Mouse (Mus musculus): ENCODE results near the gene Lats2. TPM values are rescaled to one million over a fixed set of nuclear protein-coding genes. Genes with fewer than 3 reads are reported as not detected.

The Lats2 gene
- polyA plus RNA-seq, 1 experiment from 2014 or later = 7.9 TPM

DNA sequence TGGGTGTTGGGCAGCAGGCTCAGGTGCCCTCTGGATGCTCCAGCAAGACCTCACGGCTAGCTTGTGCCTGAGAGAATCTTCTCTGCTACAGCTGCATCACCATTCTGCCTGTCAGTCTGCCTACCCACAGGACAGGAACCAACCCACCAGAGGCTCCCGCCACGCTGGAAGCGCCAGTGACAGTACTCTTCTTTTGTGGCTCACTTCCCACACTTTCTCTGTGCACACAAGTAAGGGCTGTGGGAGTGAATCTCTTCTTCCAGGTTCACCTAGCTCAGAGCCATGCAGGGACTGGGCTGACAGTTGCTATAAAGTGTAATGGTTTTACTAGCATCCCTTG lies 51.5 kb downstream of the Lats2 start:
- no peak overlapping the region for H3K4me3 ChIP-seq (replicated peaks; ENCODE audit: low read length)
- no peak overlapping the region for H3K9ac ChIP-seq (replicated peaks; ENCODE audit: low read depth, low read length)
- peaks cover 23% of the 10 kb centered on the region for H3K4me1 ChIP-seq (replicated peaks; ENCODE audit: control insufficient read depth, insufficient read depth, low read length)
- peak; percentile 16; the same call in 1 of the 2 replicates for ATAC-seq
- H3K9me3 ChIP-seq (ENCODE audit: control insufficient read depth, low read length) = no peaks in the 10 kb centered on the region
- 62% methylated on average over 4 of the region's 4 CpGs for WGBS
- no peaks in the 10 kb centered on the region for H3K36me3 ChIP-seq (ENCODE audit: control insufficient read depth, insufficient read depth)
- no peak overlapping the region for H3K4me2 ChIP-seq (ENCODE audit: low read length)
- H3K27ac ChIP-seq (ENCODE audit: low read length) = no peak overlapping the region
- no peaks in the 10 kb centered on the region for H3K27me3 ChIP-seq (replicated peaks; ENCODE audit: control insufficient read depth, insufficient read depth, low read length)

DNA sequence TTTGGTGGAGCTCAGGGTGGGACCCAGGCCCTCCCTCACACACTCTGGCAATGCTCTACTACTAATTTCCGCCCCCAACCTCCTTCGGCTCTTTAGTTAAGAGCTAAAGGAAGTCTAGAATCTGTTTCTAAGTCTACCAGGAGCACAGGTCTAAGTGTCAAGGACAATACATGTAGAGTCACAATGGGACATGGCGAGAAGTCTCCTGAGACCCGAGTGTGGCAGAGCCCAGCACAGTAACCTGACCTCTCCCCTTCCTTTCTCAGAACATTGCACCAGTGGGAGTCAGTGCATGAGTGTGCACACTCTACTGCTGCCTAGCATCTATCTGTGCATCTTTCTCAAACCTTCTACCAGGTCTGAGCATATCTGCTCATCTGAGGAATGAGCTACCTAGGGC lies 52.4 kb downstream of the Lats2 start:
- WGBS = 92% methylated on average over 4 of the region's 4 CpGs

GRCm38 (mm10) chr14:57705075-57705474 lies 53.1 kb downstream of the Lats2 start:
- ATAC-seq = no peak
- peaks cover 25% of the 10 kb centered on the region for H3K4me1 ChIP-seq (replicated peaks; ENCODE audit: control insufficient read depth, insufficient read depth, low read length)
- H3K4me2 ChIP-seq (ENCODE audit: low read length) = no peak overlapping the region
- no peaks in the 10 kb centered on the region for H3K36me3 ChIP-seq (ENCODE audit: control insufficient read depth, insufficient read depth)
- no peaks in the 10 kb centered on the region for H3K27me3 ChIP-seq (replicated peaks; ENCODE audit: control insufficient read depth, insufficient read depth, low read length)
- H3K27ac ChIP-seq (ENCODE audit: low read length) = no peak overlapping the region
- H3K9ac ChIP-seq (replicated peaks; ENCODE audit: low read depth, low read length) = no peak overlapping the region
- H3K4me3 ChIP-seq (replicated peaks; ENCODE audit: low read length) = no peak overlapping the region
- 87% methylated on average over 4 of the region's 4 CpGs for WGBS
- no peaks in the 10 kb centered on the region for H3K9me3 ChIP-seq (ENCODE audit: control insufficient read depth, low read length)

More for the DNA sequence above, 52.4 kb downstream of the Lats2 start:
- H3K4me1 ChIP-seq (replicated peaks; ENCODE audit: control insufficient read depth, insufficient read depth, low read length) = peaks cover 25% of the 10 kb centered on the region
- no peak overlapping the region for H3K27ac ChIP-seq (ENCODE audit: low read length)
- H3K36me3 ChIP-seq (ENCODE audit: control insufficient read depth, insufficient read depth) = no peaks in the 10 kb centered on the region
- ATAC-seq = no peak
- no peaks in the 10 kb centered on the region for H3K9me3 ChIP-seq (ENCODE audit: control insufficient read depth, low read length)
- H3K4me2 ChIP-seq (ENCODE audit: low read length) = no peak overlapping the region
- no peak overlapping the region for H3K9ac ChIP-seq (replicated peaks; ENCODE audit: low read depth, low read length)
- no peaks in the 10 kb centered on the region for H3K27me3 ChIP-seq (replicated peaks; ENCODE audit: control insufficient read depth, insufficient read depth, low read length)
- no peak overlapping the region for H3K4me3 ChIP-seq (replicated peaks; ENCODE audit: low read length)

GRCm38 (mm10) chr14:57701915-57702477 lies 56.2 kb downstream of the Lats2 start:
- Histone ChIP-seq H3K9me3 (ENCODE audit: control insufficient read depth, low read length) (no peaks in the 10 kb centered on the region), H3K36me3 (ENCODE audit: control insufficient read depth, insufficient read depth) (no peaks in the 10 kb centered on the region; the same call in 1 of the 2 replicates), H3K4me1 (replicated peaks; ENCODE audit: control insufficient read depth, insufficient read depth, low read length) (peaks cover 8% of the 10 kb centered on the region), H3K4me2 (ENCODE audit: low read length) (no peak overlapping the region), H3K9ac (replicated peaks; ENCODE audit: low read depth, low read length) (no peak overlapping the region), H3K27me3 (replicated peaks; ENCODE audit: control insufficient read depth, insufficient read depth, low read length) (no peaks in the 10 kb centered on the region), H3K4me3 (replicated peaks; ENCODE audit: low read length) (no peak overlapping the region), H3K27ac (ENCODE audit: low read length) (peak overlapping the region; percentile 65)
- 29% methylated on average over 12 of the region's 12 CpGs for WGBS
- peak; percentile 73 for ATAC-seq

DNA sequence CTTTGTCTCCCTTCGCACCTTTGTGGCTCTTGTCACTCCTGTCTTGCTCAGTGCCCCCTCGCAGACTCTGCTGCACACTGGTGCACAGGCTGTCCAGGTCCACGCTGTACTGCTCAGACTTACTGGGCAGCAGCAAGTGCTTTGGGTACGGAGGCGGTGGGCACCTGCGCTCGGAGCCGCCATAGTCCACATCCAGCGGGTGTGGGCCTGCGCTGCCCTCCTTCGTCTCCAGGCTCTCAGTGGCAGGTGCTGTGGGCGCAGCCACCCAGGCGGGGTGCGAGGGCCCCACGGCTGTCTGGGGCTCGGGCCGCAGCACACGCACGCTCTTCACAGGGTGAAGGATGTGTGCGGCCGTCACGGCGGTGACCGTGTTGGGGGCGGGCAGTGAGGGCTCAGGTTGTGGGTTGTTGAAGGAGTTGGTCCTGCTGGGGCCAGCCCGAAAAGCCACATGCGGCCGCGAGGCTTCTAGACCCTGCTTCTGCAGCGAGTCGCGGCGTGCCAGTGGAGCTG lies 58.7 kb downstream of the Lats2 start:
- Histone ChIP-seq H3K4me3 (replicated peaks; ENCODE audit: low read length) (no peak overlapping the region), H3K27ac (ENCODE audit: low read length) (no peak overlapping the region), H3K9ac (replicated peaks; ENCODE audit: low read depth, low read length) (no peak overlapping the region), H3K9me3 (ENCODE audit: control insufficient read depth, low read length) (no peaks in the 10 kb centered on the region), H3K4me1 (replicated peaks; ENCODE audit: control insufficient read depth, insufficient read depth, low read length) (peaks cover 8% of the 10 kb centered on the region), H3K27me3 (replicated peaks; ENCODE audit: control insufficient read depth, insufficient read depth, low read length) (no peaks in the 10 kb centered on the region), H3K4me2 (ENCODE audit: low read length) (no peak overlapping the region), H3K36me3 (ENCODE audit: control insufficient read depth, insufficient read depth) (peaks cover 4% of the 10 kb centered on the region)
- ATAC-seq = no peak
- WGBS = 95% methylated on average over 33 of the region's 33 CpGs

GRCm38 (mm10) chr14:57699016-57699415 lies 59.2 kb downstream of the Lats2 start:
- ATAC-seq = no peak
- Histone ChIP-seq H3K4me2 (ENCODE audit: low read length) (no peak overlapping the region), H3K9me3 (ENCODE audit: control insufficient read depth, low read length) (no peaks in the 10 kb centered on the region), H3K9ac (replicated peaks; ENCODE audit: low read depth, low read length) (no peak overlapping the region), H3K27ac (ENCODE audit: low read length) (no peak overlapping the region), H3K4me3 (replicated peaks; ENCODE audit: low read length) (no peak overlapping the region), H3K36me3 (ENCODE audit: control insufficient read depth, insufficient read depth) (peaks cover 4% of the 10 kb centered on the region), H3K4me1 (replicated peaks; ENCODE audit: control insufficient read depth, insufficient read depth, low read length) (peaks cover 8% of the 10 kb centered on the region), H3K27me3 (replicated peaks; ENCODE audit: control insufficient read depth, insufficient read depth, low read length) (no peaks in the 10 kb centered on the region)
- WGBS = 91% methylated on average over 10 of the region's 10 CpGs

- H3K9me3 ChIP-seq (ENCODE audit: control insufficient read depth, low read length) = no peaks in the 10 kb centered on the region
- H3K4me1 ChIP-seq (replicated peaks; ENCODE audit: control insufficient read depth, insufficient read depth, low read length) = no peaks in the 10 kb centered on the region
- ATAC-seq = no peak
- H3K4me2 ChIP-seq (ENCODE audit: low read length) = no peak overlapping the region
- H3K9ac ChIP-seq (replicated peaks; ENCODE audit: low read depth, low read length) = no peak overlapping the region
- H3K27me3 ChIP-seq (replicated peaks; ENCODE audit: control insufficient read depth, insufficient read depth, low read length) = no peaks in the 10 kb centered on the region
- peaks cover 6% of the 10 kb centered on the region for H3K36me3 ChIP-seq (ENCODE audit: control insufficient read depth, insufficient read depth)
- 95% methylated on average over 15 of the region's 15 CpGs for WGBS
- H3K27ac ChIP-seq (ENCODE audit: low read length) = no peak overlapping the region
- H3K4me3 ChIP-seq (replicated peaks; ENCODE audit: low read length) = no peak overlapping the region
Measured at GRCm38 (mm10) chr14:57696066-57696465, 62.1 kb downstream of the Lats2 start.

DNA sequence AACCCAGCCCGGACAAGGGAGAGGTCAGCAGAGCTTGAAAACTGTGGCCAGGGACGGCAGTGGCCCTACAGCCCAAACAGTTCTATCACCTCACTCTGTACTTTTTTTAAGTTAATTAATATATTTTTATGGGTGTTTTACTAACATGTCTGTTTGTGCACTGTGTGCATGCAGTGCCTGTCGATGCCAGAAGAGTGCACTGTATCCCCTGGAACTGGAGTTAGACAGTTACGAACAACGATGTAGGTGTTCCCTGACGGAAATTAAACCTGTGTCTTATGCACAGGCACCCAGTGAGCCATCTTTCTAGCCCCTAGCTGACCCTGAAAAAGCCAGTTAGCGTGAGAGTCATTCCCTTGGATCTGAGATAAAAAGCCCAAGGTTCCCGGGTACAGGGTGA lies 62.6 kb downstream of the Lats2 start:
- H3K9me3 ChIP-seq (ENCODE audit: control insufficient read depth, low read length) = no peaks in the 10 kb centered on the region
- no peak overlapping the region for H3K4me3 ChIP-seq (replicated peaks; ENCODE audit: low read length)
- H3K4me2 ChIP-seq (ENCODE audit: low read length) = no peak overlapping the region
- no peaks in the 10 kb centered on the region for H3K27me3 ChIP-seq (replicated peaks; ENCODE audit: control insufficient read depth, insufficient read depth, low read length)
- H3K36me3 ChIP-seq (ENCODE audit: control insufficient read depth, insufficient read depth) = peaks cover 6% of the 10 kb centered on the region
- ATAC-seq = no peak
- no peak overlapping the region for H3K27ac ChIP-seq (ENCODE audit: low read length)
- no peak overlapping the region for H3K9ac ChIP-seq (replicated peaks; ENCODE audit: low read depth, low read length)
- 88% methylated on average over 8 of the region's 8 CpGs for WGBS
- H3K4me1 ChIP-seq (replicated peaks; ENCODE audit: control insufficient read depth, insufficient read depth, low read length) = no peaks in the 10 kb centered on the region

DNA sequence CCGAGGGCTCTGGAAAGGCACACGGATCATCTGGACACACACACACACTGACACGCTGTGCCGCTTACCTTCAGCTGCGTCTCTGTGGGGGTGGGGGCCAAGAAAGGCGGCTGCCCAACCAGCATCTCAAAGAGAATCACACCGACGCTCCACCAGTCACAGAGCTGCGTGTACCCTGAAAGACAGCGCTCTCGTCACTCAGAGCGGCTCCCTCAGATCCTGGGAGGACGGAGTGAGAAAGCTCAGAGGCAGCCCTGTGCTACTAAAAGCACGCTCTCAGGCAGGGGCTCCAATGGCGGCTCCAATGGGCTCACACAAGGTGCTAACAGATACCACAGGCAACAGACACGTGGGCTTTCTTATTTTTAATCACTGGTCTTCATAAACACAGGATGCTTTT lies 63.9 kb downstream of the Lats2 start:
- H3K27ac ChIP-seq (ENCODE audit: low read length) = no peak overlapping the region

More for the DNA sequence above, 63.9 kb downstream of the Lats2 start:
- 87% methylated on average over 16 of the region's 16 CpGs for WGBS
- no peaks in the 10 kb centered on the region for H3K9me3 ChIP-seq (ENCODE audit: control insufficient read depth, low read length)
- no peak for ATAC-seq
- H3K36me3 ChIP-seq (ENCODE audit: control insufficient read depth, insufficient read depth) = peaks cover 6% of the 10 kb centered on the region
- H3K4me1 ChIP-seq (replicated peaks; ENCODE audit: control insufficient read depth, insufficient read depth, low read length) = no peaks in the 10 kb centered on the region
- H3K4me2 ChIP-seq (ENCODE audit: low read length) = no peak overlapping the region
- H3K27me3 ChIP-seq (replicated peaks; ENCODE audit: control insufficient read depth, insufficient read depth, low read length) = no peaks in the 10 kb centered on the region
- no peak overlapping the region for H3K4me3 ChIP-seq (replicated peaks; ENCODE audit: low read length)
- no peak overlapping the region for H3K9ac ChIP-seq (replicated peaks; ENCODE audit: low read depth, low read length)

All from forebrain, embryonic 16.5 days (tissue).